Mouse (Mus musculus) urinary bladder, adult 18-20 months (tissue): Measurements from ENCODE around the gene Gm4737.
"Not testable (repeated sequence)": the region's sequence is repeated elsewhere in the genome, so short reads cannot be mapped to it uniquely, and the experiment has no call there.

Experiments
- DNase-seq, 2 experiments: peaks; one replicate each; pipeline ENCODE4 v3.0.0; 2022; ENCODE audit warnings: low spot score in 2 of 2, mixed read lengths in 2 of 2

Gene Gm4737

GRCm38 (mm10) chr16:46154832-46155231 is at the start of gene Gm4737:
Gm4737 (minus strand) TSS chr16:46155077.
- DNase-seq = not testable (repeated sequence)

- no peak for DNase-seq
These were observed 40.9 kb upstream of the Gm4737 start for GRCm38 (mm10) chr16:46195792-46196191.

GRCm38 (mm10) chr16:46183096-46183495 is 28.2 kb upstream of the Gm4737 start:
- no peak for DNase-seq

- DNase-seq = no peak
These were observed 23.4 kb upstream of the Gm4737 start for GRCm38 (mm10) chr16:46178121-46178801.

- DNase-seq = no peak
These were observed 18.2 kb upstream of the Gm4737 start for GRCm38 (mm10) chr16:46173039-46173438.

- DNase-seq = no peak
These were observed 12.1 kb upstream of the Gm4737 start for GRCm38 (mm10) chr16:46166971-46167370.

- no peak for DNase-seq
These were observed 10.4 kb upstream of the Gm4737 start for GRCm38 (mm10) chr16:46165305-46165704.

GRCm38 (mm10) chr16:46151141-46151540 is 3.7 kb downstream of the Gm4737 start:
- no peak for DNase-seq

- no peak for DNase-seq
These were observed 6.1 kb downstream of the Gm4737 start for GRCm38 (mm10) chr16:46148661-46149341.

- DNase-seq = no peak
These were observed 7.9 kb downstream of the Gm4737 start for GRCm38 (mm10) chr16:46146962-46147361.

- no peak for DNase-seq
These were observed 32.6 kb downstream of the Gm4737 start for GRCm38 (mm10) chr16:46122238-46122637.

- DNase-seq = no peak
These were observed 33.5 kb downstream of the Gm4737 start for GRCm38 (mm10) chr16:46121420-46121819.

GRCm38 (mm10) chr16:46120607-46121006 is 34.3 kb downstream of the Gm4737 start:
- DNase-seq = no peak

- no peak for DNase-seq
These were observed 34.9 kb downstream of the Gm4737 start, which contains the start of gene Cd96 for GRCm38 (mm10) chr16:46120020-46120419. Cd96 (minus strand) TSS chr16:46120251.

- DNase-seq = no peak
These were observed 37.2 kb downstream of the Gm4737 start for GRCm38 (mm10) chr16:46117645-46118044.

GRCm38 (mm10) chr16:46114727-46115126 is 40.1 kb downstream of the Gm4737 start:
- no peak for DNase-seq

- DNase-seq = no peak
These were observed 45.3 kb downstream of the Gm4737 start for GRCm38 (mm10) chr16:46109536-46109935.

GRCm38 (mm10) chr16:46107431-46107830 is 47.4 kb downstream of the Gm4737 start:
- no peak for DNase-seq

- DNase-seq = no peak
These were observed 50.4 kb downstream of the Gm4737 start for GRCm38 (mm10) chr16:46104491-46104890.
